Mouse (Mus musculus): ENCODE measurements around the gene Nfkbiz.

The Nfkbiz gene

DNA sequence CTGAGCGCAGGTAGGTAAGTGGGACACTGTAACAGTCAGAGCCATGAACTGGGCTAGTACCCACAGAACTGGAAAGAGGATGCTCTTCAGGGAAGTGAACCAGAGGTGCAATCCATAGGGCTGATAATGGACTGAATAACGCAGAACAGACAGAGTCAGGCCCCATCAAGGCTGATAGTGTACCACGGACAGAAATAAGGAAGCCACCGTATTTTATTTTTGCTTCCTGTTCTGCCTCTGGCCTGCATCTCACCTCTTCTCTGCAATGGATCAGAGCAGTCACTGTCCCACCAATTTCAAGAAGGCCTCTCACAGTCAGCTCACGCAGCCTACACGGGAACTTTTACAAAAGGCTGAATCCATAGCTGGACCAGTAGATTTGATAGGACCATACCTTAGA lies 6.7 kb downstream of the Nfkbiz start:
- DNase-seq, result no peak

- no peak for DNase-seq
Observed at GRCm38 (mm10) chr16:55831451-55831850, 7.2 kb downstream of the Nfkbiz start.

DNA sequence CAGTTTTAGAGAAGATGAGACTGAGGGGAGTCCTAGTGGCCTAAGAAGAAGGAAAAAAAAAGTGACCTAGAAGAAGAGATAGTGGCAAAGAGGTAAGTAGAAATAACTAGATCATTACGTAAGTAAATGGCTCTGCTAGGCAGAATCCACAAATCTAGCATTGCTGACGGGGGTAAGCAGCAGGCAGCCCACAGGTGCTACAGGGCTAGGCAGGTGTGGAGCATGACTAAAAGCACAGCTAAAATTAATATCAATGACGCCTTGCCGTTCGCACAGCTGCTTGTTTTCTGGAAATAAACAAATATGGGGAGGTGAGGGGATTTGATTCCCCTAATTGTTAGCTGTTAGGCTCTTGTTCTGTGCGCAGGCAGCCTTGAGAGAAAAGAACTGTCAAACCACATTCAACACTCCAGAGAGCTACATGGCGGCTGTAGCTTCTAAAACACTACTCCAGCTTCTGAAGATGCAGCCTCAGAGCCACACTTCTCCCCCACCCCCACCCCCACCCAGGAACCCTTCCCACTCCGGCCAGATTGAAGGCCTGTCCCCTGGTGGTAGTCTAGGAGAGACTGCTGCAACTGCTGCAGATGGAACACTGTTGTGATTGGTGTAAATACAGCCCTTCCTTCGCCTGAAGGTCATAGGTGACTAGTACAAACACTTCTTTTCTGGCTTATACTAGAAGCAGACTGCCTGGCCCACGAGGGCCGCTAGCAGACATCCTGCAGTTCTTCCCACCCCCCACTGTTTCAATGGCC lies 15.1 kb downstream of the Nfkbiz start:
- DNase-seq, result peak in 1 of 2 experiments; percentile 45

DNA sequence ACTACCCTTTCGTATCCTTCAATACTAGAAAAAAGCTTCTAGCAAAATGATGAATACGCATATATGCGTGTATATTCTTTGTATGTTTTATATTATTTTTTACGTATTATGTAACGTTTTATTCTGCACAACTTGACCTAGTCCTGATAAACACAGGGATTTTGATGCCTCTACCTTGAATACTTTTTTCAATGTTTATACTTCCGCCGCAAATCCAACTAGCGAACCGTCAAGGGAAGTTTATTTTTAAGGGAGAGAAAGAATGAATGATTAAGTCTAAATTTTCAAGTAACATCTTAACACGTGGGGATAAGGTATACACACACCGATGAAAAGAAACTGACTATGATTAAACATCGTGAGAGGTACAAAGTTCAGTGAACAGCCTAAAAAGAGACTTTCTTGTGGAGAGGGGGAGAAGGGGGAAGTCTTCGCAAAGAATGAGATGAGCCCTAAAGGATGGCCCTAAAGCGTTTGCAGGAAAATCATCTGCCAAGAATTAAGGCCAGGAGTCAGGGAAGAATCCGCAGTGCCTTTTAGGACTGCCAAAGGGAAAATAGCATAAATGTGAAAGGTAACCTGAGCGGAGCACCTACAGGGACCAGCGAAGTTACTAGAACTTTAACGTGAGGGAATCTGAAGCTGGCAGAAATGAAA lies 15.8 kb downstream of the Nfkbiz start:
- no peak for DNase-seq

DNA sequence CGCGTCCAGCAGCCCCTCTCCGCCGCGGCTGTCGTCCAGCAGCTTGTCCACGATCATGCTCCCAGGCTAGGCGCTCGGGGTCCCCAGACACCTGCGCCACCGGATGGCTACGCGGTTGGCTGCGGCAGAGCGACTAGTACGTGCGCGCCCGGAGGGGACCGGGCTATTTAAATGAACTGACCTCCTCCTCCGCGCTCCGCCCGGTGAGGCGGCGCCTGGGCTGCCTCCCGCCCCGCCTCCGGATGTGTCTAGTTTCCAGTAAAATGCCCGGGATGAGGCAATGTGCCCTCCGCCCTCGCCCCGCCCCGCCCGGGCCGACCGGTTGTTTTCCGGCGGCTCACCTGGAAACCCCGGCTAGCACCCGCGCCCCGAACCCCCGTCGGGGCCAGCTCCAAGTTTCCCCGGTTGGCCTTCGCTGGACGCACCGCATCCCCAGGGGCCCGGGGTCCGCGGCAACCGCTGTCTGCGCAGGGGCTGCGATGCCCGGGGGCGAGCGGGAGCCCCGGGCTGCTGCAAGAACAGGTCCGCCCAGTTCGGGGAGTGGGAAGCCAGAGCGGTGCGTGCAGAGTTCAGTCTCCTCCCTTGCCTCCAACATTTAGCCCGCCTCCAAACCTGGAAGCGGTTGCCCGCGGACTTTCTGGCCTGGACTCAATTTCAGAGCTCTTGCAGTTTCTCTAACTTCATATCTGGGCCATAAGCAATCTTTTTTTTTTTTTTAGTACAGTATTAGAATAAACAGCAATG lies 16.5 kb downstream of the Nfkbiz start:
- peak; percentile 95 to 97 for DNase-seq

DNA sequence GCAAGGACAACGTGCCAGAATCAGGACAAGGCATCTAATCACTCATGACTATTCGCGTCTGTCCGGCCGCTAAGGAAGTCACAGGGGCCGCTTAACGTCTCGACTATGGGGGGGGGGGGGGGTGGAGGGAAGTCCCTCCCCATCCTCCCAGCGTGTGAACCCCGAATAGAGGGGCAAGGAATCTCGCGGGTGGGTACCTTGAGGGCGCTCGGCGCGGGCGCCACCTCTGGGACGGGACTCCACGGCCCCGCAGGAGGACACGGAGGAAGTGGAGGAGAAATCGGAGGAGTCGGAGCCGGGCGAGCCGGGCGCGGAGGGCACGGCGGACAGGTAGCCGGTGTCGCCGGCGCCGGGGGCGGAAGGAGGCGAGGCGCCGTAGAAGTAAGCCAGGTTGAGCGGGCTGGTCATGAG lies 17.1 kb downstream of the Nfkbiz start:
- no peak for DNase-seq

GRCm38 (mm10) chr16:55820916-55821570 lies 17.7 kb downstream of the Nfkbiz start:
- DNase-seq, result no peak

GRCm38 (mm10) chr16:55820161-55820915 lies 18.4 kb downstream of the Nfkbiz start:
- DNase-seq, result no peak

- DNase-seq, result peak; percentile 62 to 69
Observed at GRCm38 (mm10) chr16:55819186-55819861, 19.4 kb downstream of the Nfkbiz start.

DNA sequence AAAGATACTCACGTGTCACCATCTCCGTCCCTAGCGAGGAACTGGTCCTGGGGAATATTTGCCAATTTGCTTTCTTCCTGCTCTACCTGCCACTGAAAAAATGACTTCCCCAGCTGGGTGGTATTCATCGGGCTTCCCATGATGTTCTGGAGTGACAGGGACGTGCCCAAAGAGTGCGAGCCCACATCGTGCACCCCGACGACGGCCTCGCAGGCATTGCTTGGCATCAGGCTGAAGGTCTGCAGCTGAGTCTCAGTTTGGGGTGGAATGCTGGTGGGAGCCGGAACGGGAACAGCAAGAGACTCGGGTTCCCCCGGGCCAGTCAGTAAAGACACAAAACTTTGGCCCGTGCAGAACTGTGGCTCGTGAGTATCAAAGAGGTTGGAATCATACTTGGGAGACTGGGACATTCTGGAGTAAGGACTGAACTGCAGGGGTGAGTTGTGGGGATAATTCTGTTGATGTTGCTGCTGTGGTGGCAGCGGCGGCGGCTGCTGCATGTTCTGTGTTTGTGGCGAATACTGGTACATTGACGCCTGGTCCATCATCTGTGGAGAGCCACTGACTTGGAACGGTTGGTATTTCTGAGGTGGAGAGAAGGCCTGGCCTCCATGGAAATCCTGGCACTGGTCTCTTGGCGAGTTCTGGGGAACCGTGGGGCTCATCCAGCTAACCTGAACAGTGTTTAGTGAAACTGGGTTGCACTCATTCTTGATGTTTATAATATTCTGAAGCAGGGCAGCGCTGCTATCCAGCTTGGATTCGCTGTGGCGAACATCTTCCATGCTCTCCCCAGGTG lies 20.8 kb downstream of the Nfkbiz start:
- no peak for DNase-seq

GRCm38 (mm10) chr16:55816202-55816941 lies 22.3 kb downstream of the Nfkbiz start:
- peak in 1 of 2 experiments; percentile 54 for DNase-seq

- no peak for DNase-seq
Observed at GRCm38 (mm10) chr16:55815466-55815865, 23.2 kb downstream of the Nfkbiz start.

DNA sequence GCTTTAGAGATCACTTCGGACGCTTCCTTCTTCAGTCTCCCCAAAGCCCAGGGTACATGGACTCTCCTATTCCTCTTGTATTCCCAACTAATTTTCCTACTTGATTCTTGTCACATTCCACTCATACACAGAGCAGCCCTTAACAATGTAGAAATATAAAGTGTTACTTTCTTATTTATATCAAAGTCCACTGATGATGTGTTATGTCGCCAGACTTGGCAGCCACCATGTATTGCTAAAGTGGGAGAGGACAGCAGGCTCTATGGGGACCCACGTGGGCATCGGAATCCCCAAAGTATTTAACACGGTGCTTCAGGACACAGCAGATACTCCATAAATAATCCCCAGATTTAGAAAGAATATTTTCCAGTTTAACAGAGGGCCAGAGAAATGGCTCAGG lies 24.0 kb downstream of the Nfkbiz start:
- peak in 1 of 2 experiments; percentile 57 for DNase-seq

- DNase-seq, result no peak
Observed at GRCm38 (mm10) chr16:55813916-55814315, 24.8 kb downstream of the Nfkbiz start.

GRCm38 (mm10) chr16:55811792-55812191 lies 26.9 kb downstream of the Nfkbiz start:
- DNase-seq, result no peak

DNA sequence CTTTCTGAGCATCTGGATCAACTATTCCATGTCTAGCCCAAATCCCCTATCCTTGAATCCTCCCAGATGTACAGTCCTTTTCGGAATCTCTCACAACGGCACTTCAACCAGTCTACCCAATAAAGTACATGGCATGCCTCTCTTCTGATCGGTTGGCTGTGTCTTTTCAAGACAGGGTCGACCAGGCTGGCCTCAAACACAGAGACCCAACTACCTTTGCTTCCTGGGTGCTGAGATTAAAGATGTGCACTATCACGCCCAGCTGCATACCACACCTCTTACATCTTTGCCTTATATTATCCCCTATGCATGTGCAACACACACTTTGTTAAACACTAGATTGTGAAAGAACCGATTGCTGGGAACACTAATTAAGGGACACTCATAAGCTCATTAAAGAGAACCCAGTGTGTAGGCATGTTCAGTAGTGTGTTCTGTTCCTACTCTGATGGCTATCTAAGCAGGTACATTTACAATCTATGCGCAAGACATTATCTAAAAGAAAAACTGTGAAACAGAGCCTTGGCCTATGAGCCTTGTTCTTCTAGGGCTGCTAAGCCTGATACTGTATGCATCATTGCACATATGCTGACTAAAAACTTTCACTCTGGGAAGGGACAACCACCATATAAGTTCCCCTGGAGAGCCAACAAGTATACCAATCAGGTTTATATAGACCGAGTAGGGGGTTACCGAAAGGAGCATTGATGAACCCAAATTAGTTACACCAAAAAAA lies 28.8 kb downstream of the Nfkbiz start:
- no peak for DNase-seq

GRCm38 (mm10) chr16:55809345-55809744 lies 29.4 kb downstream of the Nfkbiz start:
- no peak for DNase-seq

GRCm38 (mm10) chr16:55807505-55807932 lies 31.2 kb downstream of the Nfkbiz start:
- DNase-seq, result peak; percentile 38 to 55

DNA sequence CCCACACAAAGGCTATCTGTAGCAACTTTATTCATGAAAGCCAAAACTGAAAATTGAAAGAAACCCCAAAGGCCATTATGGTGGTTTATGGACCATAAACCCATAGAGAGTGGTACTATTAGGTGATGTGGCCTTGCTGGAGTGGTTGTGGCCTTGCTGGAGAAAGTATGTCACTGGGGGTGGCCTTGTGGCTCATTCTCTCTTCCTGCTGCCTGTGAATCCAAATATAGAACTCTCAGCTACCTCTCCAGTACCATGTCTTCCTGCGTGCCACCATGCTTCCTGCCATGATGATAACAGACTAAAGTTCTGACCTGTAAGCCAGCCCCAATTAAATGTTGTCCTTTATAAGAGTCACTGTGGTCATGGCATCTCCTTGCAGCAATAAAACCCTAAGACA lies 33.9 kb downstream of the Nfkbiz start:
- DNase-seq, result no peak
